Mouse (Mus musculus): Measurements from ENCODE around the gene Zp3.

- TF ChIP-seq POLR2A (IDR thresholded peaks at IDR 0.05; ENCODE audit: insufficient read depth, low read depth, low read length) (no peak), CTCF (IDR thresholded peaks at IDR 0.05; ENCODE audit: insufficient read depth, low read depth, low read length) (no peak)
These were observed 36.3 kb downstream of the Zp3 start for GRCm38 (mm10) chr5:136016014-136016876.
